Mouse (Mus musculus): ENCODE results near the gene Ap5m1.

Ap5m1 gene

GRCm38 (mm10) chr14:49127162-49127779 lies 61.4 kb downstream of the Ap5m1 start:
- no peak for DNase-seq (ENCODE audit: low spot score)

- no peak for DNase-seq (ENCODE audit: low spot score)
These were observed 62.8 kb downstream of the Ap5m1 start for GRCm38 (mm10) chr14:49128544-49129263.

- no peak for DNase-seq (ENCODE audit: low spot score)
These were observed 66.5 kb downstream of the Ap5m1 start for GRCm38 (mm10) chr14:49132391-49132790.

GRCm38 (mm10) chr14:49138171-49138570 lies 72.3 kb downstream of the Ap5m1 start:
- DNase-seq (ENCODE audit: low spot score): no peak

GRCm38 (mm10) chr14:49140756-49141155 lies 74.9 kb downstream of the Ap5m1 start:
- no peak for DNase-seq (ENCODE audit: low spot score)

All from layer of hippocampus, adult 11-12 months (tissue).